Mouse (Mus musculus) forebrain, embryonic 11.5 days (tissue): Measurements from ENCODE around the gene Pld4. TPM values are rescaled to one million over a fixed set of nuclear protein-coding genes. Genes with fewer than 3 reads are reported as not detected.

Experiments
- ATAC-seq: fragments of 200-750 bp; cut with Nextera tagmentation; replicated peaks from 2 replicates; pipeline ENCODE4 v1.8.0; 2017; ENCODE audit warnings: moderate TSS enrichment; ENCODE audit not compliant: low FRiP score
- DNase-seq: peaks from one replicate; pipeline ENCODE4 v3.0.0-alpha.2; 2017; ENCODE audit warnings: low spot score
- H3K27ac ChIP-seq: fragments of 300-500 bp; sonication (generic); 2 replicates; pipeline ENCODE4 v1.5.1; 2014; ENCODE audit warnings: low read depth, low read length
- H3K27me3 ChIP-seq: fragments of 300-500 bp; sonication (generic); 2 replicates; pipeline ENCODE4 v1.6.1; 2014; ENCODE audit warnings: mild to moderate bottlenecking, low read length, mixed read lengths; ENCODE audit not compliant: control insufficient read depth, insufficient read depth
- H3K36me3 ChIP-seq: fragments of 300-500 bp; sonication (generic); 2 replicates; pipeline ENCODE4 v1.6.1; 2014; ENCODE audit warnings: mild to moderate bottlenecking, low read length, moderate library complexity, mixed read lengths; ENCODE audit not compliant: control insufficient read depth, insufficient read depth
- H3K4me1 ChIP-seq: fragments of 300-500 bp; sonication (generic); replicated peaks from 2 replicates; pipeline ENCODE4 v1.6.1; 2014; ENCODE audit warnings: low read length, mixed read lengths; ENCODE audit not compliant: control insufficient read depth, insufficient read depth
- H3K4me2 ChIP-seq: fragments of 300-500 bp; sonication (generic); 2 replicates; pipeline ENCODE4 v1.6.1; 2014; ENCODE audit warnings: low read depth, mild to moderate bottlenecking, low read length, moderate library complexity, mixed read lengths; ENCODE audit not compliant: severe bottlenecking
- H3K4me3 ChIP-seq: fragments of 300-500 bp; sonication (generic); 2 replicates; pipeline ENCODE4 v1.5.1; 2014; ENCODE audit warnings: low read depth, low read length
- H3K9ac ChIP-seq: fragments of 300-500 bp; sonication (generic); 2 replicates; pipeline ENCODE4 v1.6.1; 2014; ENCODE audit warnings: low read length
- H3K9me3 ChIP-seq: fragments of 300-500 bp; sonication (generic); 2 replicates; pipeline ENCODE4 v1.6.1; 2016; ENCODE audit warnings: low read length, mixed read lengths; ENCODE audit not compliant: control insufficient read depth
- WGBS: fragments of 180-500 bp; shearing (Covaris S2); extraction: QIAGEN DNeasy Blood & Tissue Kit; methylation state at CpG from one replicate; pipeline ENCODE4 v1.1.7; 2014; 5-methylcytosine and 5-hydroxymethylcytosine counted together
- polyA plus RNA-seq: library from polyadenylated mRNA; unstranded; fragments of >200 nt; fragmentation: Nextera tagmentation; extraction: Ambion mirVana; gene quantifications from 2 replicates; pipeline ENCODE4 v1.2.1, GENCODE M21; 2014

Gene Pld4
- polyA plus RNA-seq, 1 experiment from 2014 or later, result 3.7 TPM

- no peak for ATAC-seq
- no peak overlapping the region for H3K4me2 ChIP-seq
- no peak for DNase-seq
- no peaks in the 10 kb centered on the region for H3K36me3 ChIP-seq
- H3K4me1 ChIP-seq, result no peaks in the 10 kb centered on the region
- H3K9me3 ChIP-seq, result no peaks in the 10 kb centered on the region
- H3K27me3 ChIP-seq, result no peaks in the 10 kb centered on the region
- no peak overlapping the region for H3K27ac ChIP-seq
- H3K9ac ChIP-seq, result no peak overlapping the region
- 77% methylated on average over 8 of the region's 8 CpGs for WGBS
- H3K4me3 ChIP-seq, result no peak overlapping the region
These were observed 30.6 kb downstream of the Pld4 start for GRCm38 (mm10) chr12:112791026-112791425.

- Histone ChIP-seq H3K27me3 (no peaks in the 10 kb centered on the region; the same call in 1 of the 2 replicates), H3K4me2 (no peak overlapping the region), H3K4me3 (no peak overlapping the region), H3K4me1 (no peaks in the 10 kb centered on the region), H3K9ac (no peak overlapping the region), H3K36me3 (no peaks in the 10 kb centered on the region), H3K9me3 (no peaks in the 10 kb centered on the region), H3K27ac (no peak overlapping the region)
- ATAC-seq, result no peak
- DNase-seq, result no peak
- 81% methylated on average over 13 of the region's 13 CpGs for WGBS
These were observed 33.3 kb downstream of the Pld4 start for GRCm38 (mm10) chr12:112793601-112794355.

- no peaks in the 10 kb centered on the region for H3K9me3 ChIP-seq
- DNase-seq, result no peak
- H3K27ac ChIP-seq, result no peak overlapping the region
- no peak overlapping the region for H3K4me3 ChIP-seq
- H3K27me3 ChIP-seq, result no peaks in the 10 kb centered on the region; the same call in 1 of the 2 replicates
- no peaks in the 10 kb centered on the region for H3K36me3 ChIP-seq
- ATAC-seq, result no peak
- H3K9ac ChIP-seq, result no peak overlapping the region
- WGBS, result 35% methylated on average over 7 of the region's 7 CpGs
- no peaks in the 10 kb centered on the region for H3K4me1 ChIP-seq
- H3K4me2 ChIP-seq, result no peak overlapping the region
These were observed 33.9 kb downstream of the Pld4 start for GRCm38 (mm10) chr12:112794356-112794816.

- Histone ChIP-seq H3K27ac (no peak overlapping the region), H3K9ac (no peak overlapping the region), H3K36me3 (no peaks in the 10 kb centered on the region), H3K4me3 (no peak overlapping the region), H3K4me1 (no peaks in the 10 kb centered on the region), H3K9me3 (no peaks in the 10 kb centered on the region), H3K27me3 (no peaks in the 10 kb centered on the region; the same call in 1 of the 2 replicates), H3K4me2 (no peak overlapping the region)
- DNase-seq, result no peak
- 84% methylated on average over 5 of the region's 5 CpGs for WGBS
- no peak for ATAC-seq
These were observed 34.5 kb downstream of the Pld4 start for GRCm38 (mm10) chr12:112794998-112795397.

GRCm38 (mm10) chr12:112795466-112796104 is 35.1 kb downstream of the Pld4 start:
- Histone ChIP-seq H3K27ac (no peak overlapping the region), H3K9ac (no peak overlapping the region), H3K27me3 (peaks cover 1% of the 10 kb centered on the region), H3K9me3 (no peaks in the 10 kb centered on the region), H3K36me3 (no peaks in the 10 kb centered on the region), H3K4me3 (no peak overlapping the region), H3K4me1 (no peaks in the 10 kb centered on the region), H3K4me2 (no peak overlapping the region)
- 72% methylated on average over 18 of the region's 18 CpGs for WGBS
- DNase-seq (no peak), ATAC-seq (no peak)

- no peaks in the 10 kb centered on the region for H3K9me3 ChIP-seq
- no peaks in the 10 kb centered on the region for H3K36me3 ChIP-seq
- H3K4me3 ChIP-seq, result no peak overlapping the region
- H3K9ac ChIP-seq, result no peak overlapping the region
- DNase-seq (no peak), ATAC-seq (no peak)
- H3K27ac ChIP-seq, result no peak overlapping the region
- no peak overlapping the region for H3K4me2 ChIP-seq
- peaks cover 13% of the 10 kb centered on the region for H3K27me3 ChIP-seq
- H3K4me1 ChIP-seq, result peaks cover under 1% of the 10 kb centered on the region; the same call in 1 of the 2 replicates
- WGBS, result 59% methylated on average over 17 of the region's 17 CpGs
These were observed 36.4 kb downstream of the Pld4 start for GRCm38 (mm10) chr12:112796551-112797510.

GRCm38 (mm10) chr12:112797672-112798331 is 37.3 kb downstream of the Pld4 start:
- H3K27me3 ChIP-seq, result peaks cover 13% of the 10 kb centered on the region
- WGBS, result 73% methylated on average over 15 of the region's 15 CpGs
- no peak for DNase-seq
- H3K9ac ChIP-seq, result 0 out of 2 replicates have a peak overlapping the region, but pooled peaks have one; percentile 12
- H3K27ac ChIP-seq, result no peak overlapping the region
- no peak overlapping the region for H3K4me3 ChIP-seq
- H3K4me2 ChIP-seq, result no peak overlapping the region
- no peak for ATAC-seq
- H3K36me3 ChIP-seq, result no peaks in the 10 kb centered on the region
- no peaks in the 10 kb centered on the region for H3K9me3 ChIP-seq
- H3K4me1 ChIP-seq, result peaks cover 2% of the 10 kb centered on the region; the same call in 1 of the 2 replicates

GRCm38 (mm10) chr12:112798332-112798681 is 37.9 kb downstream of the Pld4 start:
- Histone ChIP-seq H3K27me3 (peaks cover 13% of the 10 kb centered on the region), H3K4me3 (no peak overlapping the region), H3K36me3 (no peaks in the 10 kb centered on the region), H3K9ac (no peak overlapping the region), H3K27ac (no peak overlapping the region), H3K9me3 (no peaks in the 10 kb centered on the region), H3K4me2 (no peak overlapping the region), H3K4me1 (peaks cover 2% of the 10 kb centered on the region; the same call in 1 of the 2 replicates)
- 51% methylated on average over 5 of the region's 5 CpGs for WGBS
- DNase-seq (no peak), ATAC-seq (no peak)
